Mouse (Mus musculus) MEL (cell line): ENCODE results near the gene Adam11. TPM values are rescaled to one million over a fixed set of nuclear protein-coding genes. Genes with fewer than 3 reads are reported as not detected.

ENCODE experiments used
- DNase-seq: peaks from one replicate; pipeline ENCODE4 v3.0.0; 2011; ENCODE audit warnings: low read depth, low spot score
- H3K27ac ChIP-seq: 2 replicates; pipeline ENCODE4 v1.5.1; 2012; ENCODE audit warnings: low read depth, mild to moderate bottlenecking, control low read depth, low read length, moderate library complexity; ENCODE audit not compliant: control insufficient read depth
- H3K27me3 ChIP-seq, 2 experiments: fragments of 150-350 bp in 1 of 2; sonication (generic) in 1 of 2; 2 replicates each; pipeline ENCODE4 v1.6.1; 2012; ENCODE audit warnings: low read length in 2 of 2, mild to moderate bottlenecking in 2 of 2, improper control_type of control experiment in 1 of 2, moderate library complexity in 1 of 2; ENCODE audit not compliant: insufficient read depth in 2 of 2, control insufficient read depth in 1 of 2
- H3K36me3 ChIP-seq, 2 experiments: 2 replicates each; pipeline ENCODE4 v1.6.1; 2012 to 2014; ENCODE audit warnings: low read length in 2 of 2, improper control_type of control experiment in 1 of 2, inconsistent platforms in 1 of 2, mild to moderate bottlenecking in 1 of 2; ENCODE audit not compliant: insufficient read depth in 2 of 2, control insufficient read depth in 1 of 2
- H3K4me1 ChIP-seq, 2 experiments: fragments of 150-350 bp in 1 of 2; sonication (generic) in 1 of 2; 2 replicates each; pipeline ENCODE4 v1.6.1; 2012; ENCODE audit warnings: low read length in 2 of 2, improper control_type of control experiment in 1 of 2, mild to moderate bottlenecking in 1 of 2; ENCODE audit not compliant: insufficient read depth in 2 of 2, control insufficient read depth in 1 of 2
- H3K4me3 ChIP-seq, 2 experiments: fragments of 150-350 bp in 1 of 2; sonication (generic) in 1 of 2; 2 replicates each; pipeline ENCODE4 v1.5.1; 2012; ENCODE audit warnings: low read depth in 2 of 2, low read length in 2 of 2, mild to moderate bottlenecking in 2 of 2, moderate library complexity in 2 of 2, control low read depth in 1 of 2, improper control_type of control experiment in 1 of 2; ENCODE audit not compliant: control insufficient read depth in 1 of 2, insufficient read depth in 1 of 2
- H3K79me2 ChIP-seq: 2 replicates; pipeline ENCODE4 v1.6.1; 2012; ENCODE audit warnings: mild to moderate bottlenecking, low read length, moderate library complexity; ENCODE audit not compliant: control insufficient read depth, poor library complexity, insufficient read depth
- H3K9ac ChIP-seq: 2 replicates; pipeline ENCODE4 v1.6.1; 2012; ENCODE audit warnings: low read depth, mild to moderate bottlenecking, control low read depth, low read length, moderate library complexity; ENCODE audit not compliant: control insufficient read depth, poor library complexity, severe bottlenecking
- H3K9me3 ChIP-seq: fragments of 150-350 bp; sonication (generic); replicated peaks from 2 replicates; pipeline ENCODE4 v1.6.1; 2012; ENCODE audit warnings: mild to moderate bottlenecking, low read length, improper control_type of control experiment, moderate library complexity; ENCODE audit not compliant: insufficient read depth
- BHLHE40 ChIP-seq: IDR thresholded peaks from 2 replicates; pipeline ENCODE4 v1.6.1; 2012; ENCODE audit warnings: low read depth, mild to moderate bottlenecking, inconsistent platforms, low read length, improper control_type of control experiment, borderline replicate concordance
- E2F4 ChIP-seq: IDR thresholded peaks from 2 replicates; pipeline ENCODE4 v1.6.1; 2011; ENCODE audit warnings: low read depth, low read length, improper control_type of control experiment, borderline replicate concordance
- ELF1 ChIP-seq: IDR thresholded peaks from 2 replicates; pipeline ENCODE4 v1.6.1; 2014; ENCODE audit warnings: low read depth, mild to moderate bottlenecking, inconsistent platforms, low read length, improper control_type of control experiment, moderate library complexity
- EP300 ChIP-seq, 2 experiments: IDR thresholded peaks; 2 replicates each; pipeline ENCODE4 v1.6.1; 2011; ENCODE audit warnings: improper control_type of control experiment in 2 of 2, low read length in 2 of 2, low read depth in 1 of 2, mild to moderate bottlenecking in 1 of 2
- GATA1 ChIP-seq: IDR thresholded peaks from 2 replicates; pipeline ENCODE4 v1.6.1; 2011; ENCODE audit warnings: low read depth, low read length, improper control_type of control experiment
- HCFC1 ChIP-seq: IDR thresholded peaks from 2 replicates; pipeline ENCODE4 v1.6.1; 2012; ENCODE audit warnings: low read depth, mild to moderate bottlenecking, inconsistent platforms, low read length, improper control_type of control experiment, moderate library complexity
- KAT2A ChIP-seq: conservative IDR thresholded peaks from 2 replicates; pipeline ENCODE4 v1.6.1; 2012; ENCODE audit warnings: low read depth, low read length, improper control_type of control experiment, inconsistent platforms
- MAFK ChIP-seq: IDR thresholded peaks from 2 replicates; pipeline ENCODE4 v1.6.1; 2011; ENCODE audit warnings: low read depth, mild to moderate bottlenecking, low read length, improper control_type of control experiment, borderline replicate concordance
- MAX ChIP-seq: IDR thresholded peaks from 2 replicates; pipeline ENCODE4 v1.6.1; 2011; ENCODE audit warnings: low read length, improper control_type of control experiment
- MAZ ChIP-seq: IDR thresholded peaks from 2 replicates; pipeline ENCODE4 v1.6.1; 2012; ENCODE audit warnings: low read depth, mild to moderate bottlenecking, inconsistent platforms, low read length, improper control_type of control experiment
- MXI1 ChIP-seq: IDR thresholded peaks from 2 replicates; pipeline ENCODE4 v1.6.1; 2011; ENCODE audit warnings: mild to moderate bottlenecking, low read depth, low read length, improper control_type of control experiment
- MYB ChIP-seq: IDR thresholded peaks from 2 replicates; pipeline ENCODE4 v1.6.1; 2011; ENCODE audit warnings: mild to moderate bottlenecking, low read depth, low read length, improper control_type of control experiment
- MYC ChIP-seq: IDR thresholded peaks from 2 replicates; pipeline ENCODE4 v1.6.1; 2011; ENCODE audit warnings: low read depth, mild to moderate bottlenecking, low read length, improper control_type of control experiment, moderate library complexity
- NELFE ChIP-seq: IDR thresholded peaks from 2 replicates; pipeline ENCODE4 v1.6.1; 2011; ENCODE audit warnings: low read depth, low read length, improper control_type of control experiment
- NRF1 ChIP-seq: IDR thresholded peaks from 2 replicates; pipeline ENCODE4 v1.6.1; 2014; ENCODE audit warnings: low read depth, mild to moderate bottlenecking, inconsistent platforms, low read length, improper control_type of control experiment, moderate library complexity; ENCODE audit not compliant: poor library complexity, insufficient read depth, severe bottlenecking
- POLR2A ChIP-seq, 2 experiments: IDR thresholded peaks; 2 replicates each; pipeline ENCODE4 v1.6.1; 2011 to 2012; ENCODE audit warnings: low read length in 2 of 2, mild to moderate bottlenecking in 2 of 2, control low read depth in 1 of 2, improper control_type of control experiment in 1 of 2, low read depth in 1 of 2, moderate library complexity in 1 of 2; ENCODE audit not compliant: control insufficient read depth in 1 of 2, insufficient read depth in 1 of 2, poor library complexity in 1 of 2
- RAD21 ChIP-seq: IDR thresholded peaks from 2 replicates; pipeline ENCODE4 v1.6.1; 2011; ENCODE audit warnings: mild to moderate bottlenecking, low read depth, low read length, improper control_type of control experiment
- SIN3A ChIP-seq: IDR thresholded peaks from 2 replicates; pipeline ENCODE4 v1.6.1; 2012; ENCODE audit warnings: low read length, improper control_type of control experiment, inconsistent platforms
- SMC3 ChIP-seq: IDR thresholded peaks from 2 replicates; pipeline ENCODE4 v1.6.1; 2011; ENCODE audit warnings: low read depth, low read length, improper control_type of control experiment
- TAL1 ChIP-seq: IDR thresholded peaks from 2 replicates; pipeline ENCODE4 v1.6.1; 2012; ENCODE audit warnings: mild to moderate bottlenecking, inconsistent platforms, low read length, moderate library complexity, mixed read lengths
- TBP ChIP-seq: IDR thresholded peaks from 2 replicates; pipeline ENCODE4 v1.8.0; 2011; ENCODE audit warnings: low read depth, low read length, improper control_type of control experiment
- TCF12 ChIP-seq: IDR thresholded peaks from 2 replicates; pipeline ENCODE4 v1.6.1; 2014; ENCODE audit warnings: low read depth, mild to moderate bottlenecking, inconsistent platforms, low read length, improper control_type of control experiment, moderate library complexity
- UBTF ChIP-seq: IDR thresholded peaks from 2 replicates; pipeline ENCODE4 v1.6.1; 2012; ENCODE audit warnings: low read depth, mild to moderate bottlenecking, inconsistent platforms, low read length, improper control_type of control experiment, moderate library complexity, borderline replicate concordance; ENCODE audit not compliant: insufficient read depth
- USF1 ChIP-seq: IDR thresholded peaks from 2 replicates; pipeline ENCODE4 v1.6.1; 2014; ENCODE audit warnings: low read depth, mild to moderate bottlenecking, inconsistent platforms, low read length, improper control_type of control experiment, moderate library complexity
- USF2 ChIP-seq, 2 experiments: IDR thresholded peaks; 2 replicates each; pipeline ENCODE4 v1.6.1; 2011 to 2012; ENCODE audit warnings: improper control_type of control experiment in 2 of 2, low read length in 2 of 2, borderline replicate concordance in 1 of 2, inconsistent platforms in 1 of 2, low read depth in 1 of 2, mild to moderate bottlenecking in 1 of 2; ENCODE audit not compliant: insufficient read depth in 1 of 2
- ZC3H11A ChIP-seq: IDR thresholded peaks from 2 replicates; pipeline ENCODE4 v1.6.1; 2012; ENCODE audit warnings: low read depth, mild to moderate bottlenecking, inconsistent platforms, low read length, improper control_type of control experiment
- ZMIZ1 ChIP-seq: IDR thresholded peaks from 2 replicates; pipeline ENCODE4 v1.6.1; 2012; ENCODE audit warnings: low read depth, mild to moderate bottlenecking, inconsistent platforms, low read length, improper control_type of control experiment, moderate library complexity
- ZNF384 ChIP-seq: IDR thresholded peaks from 2 replicates; pipeline ENCODE4 v1.6.1; 2012; ENCODE audit warnings: low read depth, mild to moderate bottlenecking, inconsistent platforms, low read length, improper control_type of control experiment
- polyA plus RNA-seq, 2 experiments: library from polyadenylated mRNA; stranded (reverse) in 1 of 2; unstranded in 1 of 2; fragments of >175 nt in 1 of 2; fragments of >200 nt in 1 of 2; gene quantifications; 2 replicates each; pipeline versions ENCODE4 v1.2.1 to v1.2.4; 2012; ENCODE audit warnings: low replicate concordance in 2 of 2, low read depth in 1 of 2; ENCODE audit not compliant: insufficient read length in 2 of 2, insufficient read depth in 1 of 2, missing spikeins in 1 of 2
- total RNA-seq: library from RNA; depleted of rRNA; stranded (reverse); fragments of 300-350 nt; gene quantifications from 2 replicates; pipeline ENCODE4 v1.2.3, GENCODE M21; 2012

The Adam11 gene
- total and polyA plus RNA-seq, 3 experiments = 0.08 to 0.36 TPM; not detected in 1

GRCm38 (mm10) chr11:102741129-102741950, 19.9 kb upstream of the Adam11 start (continued):
- TF ChIP-seq POLR2A (IDR thresholded peaks at IDR 0.05; ENCODE audit: control insufficient read depth in 1 of 2, insufficient read depth in 1 of 2, low read depth in 1 of 2, low read length in 2 of 2, poor library complexity in 1 of 2) (no peak), MYB (no peak)

GRCm38 (mm10) chr11:102742066-102742465, 19.2 kb upstream of the Adam11 start:
- no peak overlapping the region for H3K27ac ChIP-seq
- peaks cover 4 to 9% of the 10 kb centered on the region in 2 experiments for H3K27me3 ChIP-seq

GRCm38 (mm10) chr11:102742843-102743242, 18.4 kb upstream of the Adam11 start:
- no peak overlapping the region for H3K27ac ChIP-seq
- no peaks in the 10 kb centered on the region for H3K36me3 ChIP-seq
- H3K9ac ChIP-seq = no peak overlapping the region
- no peaks in the 10 kb centered on the region for H3K4me1 ChIP-seq
- no peak for DNase-seq
- H3K4me3 ChIP-seq = no peak overlapping the region
- no peaks in the 10 kb centered on the region for H3K79me2 ChIP-seq
- TF ChIP-seq GATA1 (no peak), TAL1 (no peak), RAD21 (no peak), EP300 (IDR thresholded peaks at IDR 0.05; ENCODE audit: low read depth in 1 of 2, low read length in 2 of 2) (no peak), UBTF (no peak), USF2 (IDR thresholded peaks at IDR 0.05; ENCODE audit: borderline replicate concordance in 1 of 2, insufficient read depth in 1 of 2, low read depth in 1 of 2, low read length in 2 of 2) (no peak), MAZ (no peak), SMC3 (no peak), KAT2A (no peak), MAX (no peak), HCFC1 (no peak), TCF12 (no peak), BHLHE40 (no peak), NELFE (no peak), ZC3H11A (no peak)
- H3K9me3 ChIP-seq = no peaks in the 10 kb centered on the region
- peaks cover 0 to 5% of the 10 kb centered on the region in 2 experiments; a peak in 3 of 4 replicates for H3K27me3 ChIP-seq

More at GRCm38 (mm10) chr11:102742066-102742465, 19.2 kb upstream of the Adam11 start:
- no peaks in the 10 kb centered on the region for H3K79me2 ChIP-seq
- H3K4me1 ChIP-seq = no peaks in the 10 kb centered on the region
- TF ChIP-seq MYB (no peak), NRF1 (no peak), RAD21 (no peak), GATA1 (no peak), EP300 (IDR thresholded peaks at IDR 0.05; ENCODE audit: low read depth in 1 of 2, low read length in 2 of 2) (no peak), MXI1 (no peak), ZNF384 (no peak), MAFK (no peak), ELF1 (no peak), MYC (no peak), USF2 (IDR thresholded peaks at IDR 0.05; ENCODE audit: borderline replicate concordance in 1 of 2, insufficient read depth in 1 of 2, low read depth in 1 of 2, low read length in 2 of 2) (no peak), POLR2A (IDR thresholded peaks at IDR 0.05; ENCODE audit: control insufficient read depth in 1 of 2, insufficient read depth in 1 of 2, low read depth in 1 of 2, low read length in 2 of 2, poor library complexity in 1 of 2) (no peak), SIN3A (no peak), MAX (no peak), ZMIZ1 (no peak), E2F4 (no peak), USF1 (no peak), SMC3 (no peak), TBP (no peak)
- no peak overlapping the region for H3K4me3 ChIP-seq
- no peaks in the 10 kb centered on the region for H3K36me3 ChIP-seq
- H3K9me3 ChIP-seq = no peaks in the 10 kb centered on the region
- no peak overlapping the region for H3K9ac ChIP-seq
- DNase-seq = no peak
